Mouse (Mus musculus) limb, embryonic 11.5 days (tissue): ENCODE results near the gene Kirrel2. TPM values are rescaled to one million over a fixed set of nuclear protein-coding genes. Genes with fewer than 3 reads are reported as not detected.

ENCODE experiments used
- ATAC-seq: fragments of 200-750 bp; cut with Nextera tagmentation; 2 replicates; pipeline ENCODE4 v1.8.0; 2017; ENCODE audit warnings: low read depth; ENCODE audit not compliant: insufficient number of reproducible peaks, low FRiP score, low TSS enrichment
- DNase-seq: peaks from one replicate; pipeline ENCODE4 v3.0.0-alpha.2; 2015; ENCODE audit warnings: low spot score
- H3K27ac ChIP-seq: fragments of 300-500 bp; sonication (generic); replicated peaks from 2 replicates; pipeline ENCODE4 v1.5.1; 2014; ENCODE audit warnings: low read depth, mild to moderate bottlenecking, low read length
- H3K27me3 ChIP-seq: fragments of 300-500 bp; sonication (generic); 2 replicates; pipeline ENCODE4 v1.6.1; 2014; ENCODE audit warnings: mild to moderate bottlenecking, low read length, mixed read lengths; ENCODE audit not compliant: control insufficient read depth, insufficient read depth
- H3K36me3 ChIP-seq: fragments of 300-500 bp; sonication (generic); 2 replicates; pipeline ENCODE4 v1.6.1; 2014; ENCODE audit warnings: mild to moderate bottlenecking, low read length, moderate library complexity, mixed read lengths; ENCODE audit not compliant: control insufficient read depth, insufficient read depth
- H3K4me1 ChIP-seq: fragments of 300-500 bp; sonication (generic); 2 replicates; pipeline ENCODE4 v1.6.1; 2014; ENCODE audit warnings: low read length, mixed read lengths; ENCODE audit not compliant: control insufficient read depth, insufficient read depth
- H3K4me2 ChIP-seq: fragments of 300-500 bp; sonication (generic); 2 replicates; pipeline ENCODE4 v1.6.1; 2014; ENCODE audit warnings: low read depth, mild to moderate bottlenecking, moderate library complexity; ENCODE audit not compliant: severe bottlenecking
- H3K4me3 ChIP-seq: fragments of 300-500 bp; sonication (generic); 2 replicates; pipeline ENCODE4 v1.5.1; 2014; ENCODE audit warnings: low read depth, low read length
- H3K9ac ChIP-seq: fragments of 300-500 bp; sonication (generic); 2 replicates; pipeline ENCODE4 v1.6.1; 2014; ENCODE audit warnings: mild to moderate bottlenecking, low read length
- H3K9me3 ChIP-seq: fragments of 300-500 bp; sonication (generic); 2 replicates; pipeline ENCODE4 v1.6.1; 2016; ENCODE audit warnings: low read length; ENCODE audit not compliant: control insufficient read depth
- WGBS: fragments of 180-500 bp; shearing (Covaris S2); extraction: QIAGEN DNeasy Blood & Tissue Kit; methylation state at CpG from one replicate; pipeline ENCODE4 v1.1.7; 2014; 5-methylcytosine and 5-hydroxymethylcytosine counted together
- polyA plus RNA-seq: library from polyadenylated mRNA; unstranded; fragments of >200 nt; fragmentation: Nextera tagmentation; extraction: Ambion mirVana; gene quantifications from 2 replicates; pipeline ENCODE4 v1.2.1, GENCODE M21; 2014

The Kirrel2 gene
- polyA plus RNA-seq, 1 experiment from 2014 or later = not detected

GRCm38 (mm10) chr7:30413596-30413995 lies 43.9 kb downstream of the Kirrel2 start, which contains the start of gene Tyrobp:
Tyrobp (plus strand) TSS chr7:30413760.
- Histone ChIP-seq H3K36me3 (no peaks in the 10 kb centered on the region), H3K4me3 (no peak within 1 kb of the TSS), H3K9me3 (no peaks in the 10 kb centered on the region), H3K27ac (no peak within 1 kb of the TSS), H3K4me2 (no peak within 1 kb of the TSS), H3K4me1 (no peaks in the 10 kb centered on the region), H3K27me3 (no peaks in the 10 kb centered on the region), H3K9ac (no peak within 1 kb of the TSS)
- ATAC-seq (no peak), DNase-seq (no peak)
- WGBS = 76% methylated on average over 5 of the region's 5 CpGs

DNA sequence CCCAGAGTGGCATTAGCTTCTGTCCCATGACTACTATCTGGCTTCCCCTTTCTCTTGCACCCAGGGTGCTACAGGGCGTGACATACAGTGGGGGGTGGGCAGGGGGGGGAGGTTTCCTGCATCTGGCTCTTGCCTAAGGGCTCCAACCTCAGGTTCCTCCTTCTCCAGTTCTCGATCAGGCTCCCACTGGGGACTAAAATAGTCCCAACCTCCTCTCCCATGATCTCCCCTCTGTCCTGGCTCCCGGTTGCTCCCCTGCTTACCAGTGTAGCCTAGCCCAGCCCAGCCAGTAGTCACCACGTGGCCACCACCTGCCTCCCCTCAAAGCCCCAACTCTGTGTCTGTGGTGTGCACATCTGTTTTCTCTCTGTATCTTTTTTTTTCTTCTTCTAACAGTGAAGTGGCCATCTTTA lies 44.7 kb downstream of the Kirrel2 start:
- Histone ChIP-seq H3K36me3 (no peaks in the 10 kb centered on the region), H3K4me3 (no peak overlapping the region), H3K27me3 (no peaks in the 10 kb centered on the region), H3K9ac (no peak overlapping the region), H3K4me1 (no peaks in the 10 kb centered on the region), H3K9me3 (no peaks in the 10 kb centered on the region), H3K4me2 (no peak overlapping the region), H3K27ac (no peak overlapping the region)
- 56% methylated on average over 4 of the region's 4 CpGs for WGBS
- DNase-seq (no peak), ATAC-seq (no peak)

DNA sequence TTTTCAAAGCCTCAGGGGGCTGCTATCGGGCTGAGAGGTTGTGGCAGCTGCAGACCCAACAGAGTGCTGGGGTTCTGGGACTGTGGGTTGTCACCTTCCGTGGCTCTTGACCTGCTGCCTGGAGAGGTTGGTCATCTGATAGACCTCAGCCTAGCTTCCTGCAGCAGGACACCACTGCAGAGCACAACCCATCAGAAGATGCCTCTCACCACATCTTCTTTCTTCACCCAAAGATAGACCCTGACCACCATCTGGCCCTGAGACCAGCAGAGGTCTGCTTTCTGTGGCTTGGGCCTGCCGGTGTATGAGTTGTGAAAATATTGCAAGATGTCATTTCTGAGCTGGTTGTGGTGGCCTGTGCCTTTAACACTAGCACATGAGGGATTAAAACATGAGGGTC lies 46.5 kb downstream of the Kirrel2 start:
- H3K4me1 ChIP-seq = no peaks in the 10 kb centered on the region
- no peak overlapping the region for H3K27ac ChIP-seq
- no peaks in the 10 kb centered on the region for H3K27me3 ChIP-seq
- 82% methylated on average over 3 of the region's 3 CpGs for WGBS
- ATAC-seq = no peak
- no peaks in the 10 kb centered on the region for H3K9me3 ChIP-seq
- H3K36me3 ChIP-seq = no peaks in the 10 kb centered on the region
- H3K4me2 ChIP-seq = no peak overlapping the region
- H3K9ac ChIP-seq = no peak overlapping the region
- H3K4me3 ChIP-seq = no peak overlapping the region
- no peak for DNase-seq

DNA sequence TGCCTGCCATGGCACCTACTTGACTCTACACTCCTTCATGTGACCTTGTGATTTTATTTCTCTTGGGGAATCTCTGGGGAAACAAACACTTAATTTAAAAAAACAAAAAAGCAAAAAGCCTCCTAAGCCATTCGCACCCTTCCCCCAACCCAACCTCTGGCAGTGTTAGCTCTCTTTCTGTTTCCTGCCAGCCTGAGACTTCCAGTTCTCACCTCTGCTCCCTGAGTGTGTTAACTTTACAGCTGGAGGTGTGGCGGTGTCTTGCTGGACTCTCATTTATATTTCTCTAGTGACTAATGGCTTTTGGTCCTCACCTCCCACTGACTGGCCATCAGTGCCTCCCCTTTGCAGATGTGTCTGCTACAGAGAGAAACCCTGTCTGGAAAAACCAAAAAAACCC lies 47.7 kb downstream of the Kirrel2 start:
- no peak overlapping the region for H3K27ac ChIP-seq
- H3K4me1 ChIP-seq = no peaks in the 10 kb centered on the region
- 34% methylated on average over 2 of the region's 2 CpGs for WGBS
- no peaks in the 10 kb centered on the region for H3K36me3 ChIP-seq
- ATAC-seq (no peak), DNase-seq (no peak)
- no peaks in the 10 kb centered on the region for H3K27me3 ChIP-seq
- no peaks in the 10 kb centered on the region for H3K9me3 ChIP-seq
- H3K9ac ChIP-seq = no peak overlapping the region
- H3K4me3 ChIP-seq = no peak overlapping the region
- H3K4me2 ChIP-seq = no peak overlapping the region

DNA sequence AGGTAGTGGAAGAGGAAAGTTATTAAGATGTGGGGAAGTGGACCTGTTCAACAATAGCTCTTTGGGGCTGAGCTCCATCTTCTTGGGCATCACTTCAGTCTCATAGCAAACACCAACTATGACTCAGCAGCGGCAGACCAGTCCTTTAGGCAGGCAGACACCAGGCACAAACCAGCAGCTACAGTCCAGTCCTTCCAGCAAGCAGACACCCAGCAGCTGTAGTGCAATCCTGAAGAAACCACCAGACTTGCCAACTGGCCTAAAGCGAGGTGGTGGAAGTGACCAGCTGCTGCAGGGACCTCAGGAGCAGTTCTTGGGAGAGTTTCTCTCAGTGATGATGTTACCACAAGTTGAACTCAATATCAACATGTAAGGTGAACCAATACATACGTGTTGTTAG lies 48.9 kb downstream of the Kirrel2 start:
- no peaks in the 10 kb centered on the region for H3K9me3 ChIP-seq
- no peaks in the 10 kb centered on the region for H3K4me1 ChIP-seq
- ATAC-seq = no peak
- H3K4me2 ChIP-seq = no peak overlapping the region
- no peak overlapping the region for H3K4me3 ChIP-seq
- no peak for DNase-seq
- no peak overlapping the region for H3K27ac ChIP-seq
- no peak overlapping the region for H3K9ac ChIP-seq
- H3K36me3 ChIP-seq = no peaks in the 10 kb centered on the region
- 74% methylated on average over 3 of the region's 3 CpGs for WGBS
- H3K27me3 ChIP-seq = no peaks in the 10 kb centered on the region

- Histone ChIP-seq H3K36me3 (no peaks in the 10 kb centered on the region), H3K27ac (no peak overlapping the region), H3K27me3 (no peaks in the 10 kb centered on the region), H3K4me1 (no peaks in the 10 kb centered on the region), H3K4me2 (no peak overlapping the region), H3K9me3 (no peaks in the 10 kb centered on the region), H3K9ac (no peak overlapping the region), H3K4me3 (no peak overlapping the region)
- no peak for ATAC-seq
- DNase-seq = no peak
- 74% methylated on average over 4 of the region's 4 CpGs for WGBS
These were observed 55.1 kb downstream of the Kirrel2 start for GRCm38 (mm10) chr7:30402343-30402742.

- Histone ChIP-seq H3K4me3 (no peak overlapping the region), H3K27me3 (no peaks in the 10 kb centered on the region), H3K9ac (no peak overlapping the region), H3K4me1 (no peaks in the 10 kb centered on the region), H3K27ac (no peak overlapping the region), H3K36me3 (no peaks in the 10 kb centered on the region), H3K4me2 (no peak overlapping the region), H3K9me3 (no peaks in the 10 kb centered on the region)
- WGBS = 62% methylated on average over 7 of the region's 7 CpGs
- ATAC-seq = no peak
- no peak for DNase-seq
These were observed 57.8 kb downstream of the Kirrel2 start for GRCm38 (mm10) chr7:30399671-30400070.

Other genes starting within 250 kb of the Kirrel2 start
- 182 and 186 TPM in 2 replicates for gene Polr2i, start 225.7 kb downstream of the Kirrel2 start, polyA plus RNA-seq
- gene Tbcb, start 225.4 kb downstream of the Kirrel2 start, polyA plus RNA-seq = 232 and 241 TPM in 2 replicates
- 0.27 TPM in 1 of 2 replicates, not detected in the other for gene Ovol3, start 222.0 kb downstream of the Kirrel2 start, polyA plus RNA-seq
- gene Thap8, start 177.6 kb downstream of the Kirrel2 start, polyA plus RNA-seq = 0.16 and 0.19 TPM in 2 replicates
- gene Wdr62, start 177.3 kb downstream of the Kirrel2 start, polyA plus RNA-seq = 10.4 and 14.9 TPM in 2 replicates
- 64.7 and 70.0 TPM in 2 replicates for gene Clip3, start 166.0 kb downstream of the Kirrel2 start, polyA plus RNA-seq
- 93.7 and 97.6 TPM in 2 replicates for gene Alkbh6, start 149.0 kb downstream of the Kirrel2 start, polyA plus RNA-seq
- gene Syne4, start 142.9 kb downstream of the Kirrel2 start, polyA plus RNA-seq = 72.3 and 75.3 TPM in 2 replicates
- not detected in 2 replicates for gene E130208F15Rik, start 135.9 kb downstream of the Kirrel2 start, polyA plus RNA-seq
- gene Sdhaf1, start 133.8 kb downstream of the Kirrel2 start, polyA plus RNA-seq = 21.6 TPM in 2 replicates
- 4.9 and 5.0 TPM in 2 replicates for gene Lrfn3, start 94.9 kb downstream of the Kirrel2 start, polyA plus RNA-seq
- 8.4 and 12.6 TPM in 2 replicates for gene Tyrobp, start 43.9 kb downstream of the Kirrel2 start, polyA plus RNA-seq
- 0.39 TPM in 1 of 2 replicates, not detected in the other for gene Hcst, start 37.8 kb downstream of the Kirrel2 start, polyA plus RNA-seq
- 0.96 and 1.4 TPM in 2 replicates for gene Nfkbid, start 36.0 kb downstream of the Kirrel2 start, polyA plus RNA-seq
- 16.6 and 18.0 TPM in 2 replicates for gene Aplp1, start 12.2 kb downstream of the Kirrel2 start, polyA plus RNA-seq
- gene Nphs1, start 625 bp upstream of the Kirrel2 start, polyA plus RNA-seq = 0.15 TPM in 1 of 2 replicates, not detected in the other
- 0.33 TPM in 1 of 2 replicates, not detected in the other for gene Prodh2, start 35.9 kb upstream of the Kirrel2 start, polyA plus RNA-seq
- gene Arhgap33, start 77.4 kb upstream of the Kirrel2 start, polyA plus RNA-seq = 12.1 and 12.9 TPM in 2 replicates
- 6.1 and 6.9 TPM in 2 replicates for gene Hspb6, start 94.5 kb upstream of the Kirrel2 start, polyA plus RNA-seq
- gene Proser3, start 94.6 kb upstream of the Kirrel2 start, polyA plus RNA-seq = 20.0 and 21.9 TPM in 2 replicates
- 40.6 and 46.9 TPM in 2 replicates for gene Lin37, start 102.1 kb upstream of the Kirrel2 start, polyA plus RNA-seq
- 91.9 and 100 TPM in 2 replicates for gene U2af1l4, start 105.6 kb upstream of the Kirrel2 start, polyA plus RNA-seq
- gene Gm49396, start 105.7 kb upstream of the Kirrel2 start, polyA plus RNA-seq = 6.0 and 6.8 TPM in 2 replicates
- 105 and 123 TPM in 2 replicates for gene Psenen, start 105.9 kb upstream of the Kirrel2 start, polyA plus RNA-seq
- 3.2 and 3.5 TPM in 2 replicates for gene Igflr1, start 107.7 kb upstream of the Kirrel2 start, polyA plus RNA-seq
- 11.9 and 14.1 TPM in 2 replicates for gene Kmt2b, start 131.0 kb upstream of the Kirrel2 start, polyA plus RNA-seq
- 0.43 TPM in 1 of 2 replicates, not detected in the other for gene Zbtb32, start 141.2 kb upstream of the Kirrel2 start, polyA plus RNA-seq
- 3.6 and 3.8 TPM in 2 replicates for gene Upk1a, start 155.2 kb upstream of the Kirrel2 start, polyA plus RNA-seq
- gene Cox6b1, start 168.5 kb upstream of the Kirrel2 start, polyA plus RNA-seq = 801 and 830 TPM in 2 replicates
- 0.19 and 0.43 TPM in 2 replicates for gene Etv2, start 178.2 kb upstream of the Kirrel2 start, polyA plus RNA-seq
- gene Rbm42, start 192.6 kb upstream of the Kirrel2 start, polyA plus RNA-seq = 125 and 126 TPM in 2 replicates
- 62.1 and 67.3 TPM in 2 replicates for gene Haus5, start 207.3 kb upstream of the Kirrel2 start, polyA plus RNA-seq
- not detected in 2 replicates for gene Pmis2, start 213.9 kb upstream of the Kirrel2 start, polyA plus RNA-seq
- gene 2200002J24Rik, start 241.2 kb upstream of the Kirrel2 start, polyA plus RNA-seq = not detected in 2 replicates